Mouse (Mus musculus) cortical plate, adult 2 months (tissue): ENCODE measurements around the gene Atp4b. TPM values are rescaled to one million over a fixed set of nuclear protein-coding genes. Genes with fewer than 3 reads are reported as not detected.

Experiments
- H3K27ac ChIP-seq: fragments of 200-500 bp; 2 replicates; pipeline ENCODE4 v1.5.1; 2012; ENCODE audit warnings: low read length, control low read depth, inconsistent platforms; ENCODE audit not compliant: insufficient read depth
- H3K4me1 ChIP-seq: fragments of 200-500 bp; 2 replicates; pipeline ENCODE4 v1.6.1; 2011; ENCODE audit warnings: low read length; ENCODE audit not compliant: control insufficient read depth, insufficient read depth
- H3K4me3 ChIP-seq: fragments of 200-500 bp; 2 replicates; pipeline ENCODE4 v1.5.1; 2011; ENCODE audit warnings: mild to moderate bottlenecking, low read length, control low read depth; ENCODE audit not compliant: insufficient read depth
- CTCF ChIP-seq: fragments of 200-500 bp; IDR thresholded peaks from 2 replicates; pipeline ENCODE4 v1.5.1; 2011; ENCODE audit warnings: mild to moderate bottlenecking, control low read depth, low read length; ENCODE audit not compliant: insufficient read depth; ENCODE audit errors: extremely low read depth
- POLR2A ChIP-seq: fragments of 200-500 bp; IDR thresholded peaks from 2 replicates; pipeline ENCODE4 v1.6.1; 2011; ENCODE audit warnings: mild to moderate bottlenecking, low read length, control low read depth; ENCODE audit not compliant: insufficient read depth; ENCODE audit errors: extremely low read depth
- polyA plus RNA-seq: library from polyadenylated mRNA; depleted of rRNA; stranded (reverse); fragments of >200 nt; gene quantifications from 2 replicates; pipeline ENCODE4 v1.2.3, GENCODE M21; 2012

Atp4b gene
- polyA plus RNA-seq, 1 experiment: not detected

DNA sequence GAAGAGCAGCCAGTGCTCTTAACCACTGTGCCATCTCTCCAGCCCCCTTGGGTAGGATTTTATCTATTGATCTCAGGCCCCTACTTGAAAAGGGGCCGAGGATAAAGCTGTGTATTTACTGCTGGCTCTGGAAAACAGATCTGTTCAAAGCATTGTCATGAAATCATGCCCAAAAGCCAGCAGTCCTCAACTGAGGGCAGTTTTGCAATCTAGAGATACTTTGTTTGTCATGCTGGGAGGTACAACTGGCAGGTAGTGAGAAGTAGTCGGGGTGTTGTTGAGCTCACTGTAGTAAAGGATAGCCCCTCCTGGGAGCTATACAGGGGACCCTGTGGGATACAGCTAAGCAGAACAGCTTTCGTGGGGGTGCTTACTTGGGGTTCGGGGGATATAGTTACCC, 42.7 kb downstream of the Atp4b start:
- no peak for TF ChIP-seq POLR2A
- no peak for TF ChIP-seq CTCF
- peaks cover 12% of the 10 kb centered on the region for H3K4me1 ChIP-seq
- no peak overlapping the region for H3K4me3 ChIP-seq
- H3K27ac ChIP-seq: no peak overlapping the region

DNA sequence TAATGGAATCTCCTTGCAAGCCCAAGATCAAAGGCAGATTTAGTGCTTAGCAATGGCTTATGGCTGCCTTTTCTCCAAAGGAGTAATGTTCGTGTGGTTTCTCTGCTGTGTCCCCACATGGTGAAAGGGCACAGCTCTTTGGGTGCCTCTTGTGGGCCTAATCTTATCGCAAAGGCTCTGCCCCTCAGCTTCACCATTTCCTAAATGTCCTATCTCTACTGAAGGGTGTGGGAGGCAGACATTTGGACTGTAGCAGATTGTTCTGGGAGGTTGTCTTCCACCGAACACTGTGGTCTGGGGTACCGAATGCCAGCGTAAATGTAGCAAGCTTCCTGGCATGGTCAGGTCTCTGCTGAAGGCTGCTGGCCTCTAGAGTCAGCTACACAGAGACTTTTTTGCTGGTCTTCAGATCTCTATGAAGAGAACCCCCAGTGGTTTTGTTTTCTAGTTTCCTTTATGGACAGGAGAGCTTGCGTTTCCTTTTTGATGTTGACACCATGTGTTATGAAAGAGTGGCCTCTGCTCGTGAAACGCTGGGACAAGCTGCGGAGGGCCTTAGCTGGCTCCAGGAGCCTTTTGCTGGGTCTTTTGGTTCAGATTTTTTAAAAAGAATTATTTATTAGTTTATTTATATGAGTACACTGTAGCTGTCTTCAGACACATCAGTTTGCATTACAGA, 43.3 kb downstream of the Atp4b start:
- Histone ChIP-seq H3K4me1 (peaks cover 12% of the 10 kb centered on the region), H3K4me3 (no peak overlapping the region), H3K27ac (no peak overlapping the region)
- no peak for TF ChIP-seq CTCF
- TF ChIP-seq POLR2A: no peak

DNA sequence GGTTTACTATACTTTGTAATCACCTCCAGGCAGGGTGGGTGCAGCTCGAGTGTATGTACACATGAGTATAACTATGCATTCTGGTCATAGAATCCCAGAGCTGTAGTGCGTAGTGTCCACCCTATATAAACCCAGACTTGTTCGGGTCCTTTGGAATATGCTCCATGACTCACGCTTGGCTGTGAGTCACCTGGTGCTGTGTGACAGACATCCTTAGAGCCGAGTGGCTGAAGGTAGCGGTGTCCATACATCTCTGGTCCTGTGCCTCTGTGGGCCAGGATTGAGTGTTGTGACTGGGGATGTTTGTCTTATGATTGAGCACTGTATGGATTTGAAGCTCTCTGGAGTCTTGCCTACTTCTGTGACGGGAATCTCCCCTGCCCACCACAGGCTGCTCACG, 44.0 kb downstream of the Atp4b start:
- Histone ChIP-seq H3K4me1 (peaks cover 12% of the 10 kb centered on the region), H3K4me3 (no peak overlapping the region), H3K27ac (no peak overlapping the region)
- TF ChIP-seq POLR2A (no peak), CTCF (no peak)

DNA sequence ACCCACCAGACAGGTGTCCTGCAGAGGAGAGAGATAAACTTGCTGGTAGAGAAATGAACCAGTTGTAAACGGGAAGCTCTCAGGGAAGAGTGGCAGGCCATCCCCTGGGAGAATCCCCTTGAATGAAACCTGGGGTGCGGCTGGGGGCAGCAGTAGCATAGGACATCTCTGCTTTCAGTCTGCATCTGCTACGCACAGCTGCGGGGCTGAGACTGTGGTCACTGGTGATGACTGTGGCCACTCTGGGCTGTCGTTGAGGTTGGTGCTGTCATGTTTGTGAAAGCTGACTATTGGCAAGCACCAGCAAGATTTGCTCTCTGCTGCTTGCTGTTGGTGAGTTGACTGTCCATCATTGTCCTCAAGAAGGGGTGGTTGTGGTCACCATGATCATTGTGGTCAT, 45.0 kb downstream of the Atp4b start:
- Histone ChIP-seq H3K4me3 (no peak overlapping the region), H3K27ac (no peak overlapping the region), H3K4me1 (peaks cover 12% of the 10 kb centered on the region)
- TF ChIP-seq POLR2A (no peak), CTCF (no peak)

DNA sequence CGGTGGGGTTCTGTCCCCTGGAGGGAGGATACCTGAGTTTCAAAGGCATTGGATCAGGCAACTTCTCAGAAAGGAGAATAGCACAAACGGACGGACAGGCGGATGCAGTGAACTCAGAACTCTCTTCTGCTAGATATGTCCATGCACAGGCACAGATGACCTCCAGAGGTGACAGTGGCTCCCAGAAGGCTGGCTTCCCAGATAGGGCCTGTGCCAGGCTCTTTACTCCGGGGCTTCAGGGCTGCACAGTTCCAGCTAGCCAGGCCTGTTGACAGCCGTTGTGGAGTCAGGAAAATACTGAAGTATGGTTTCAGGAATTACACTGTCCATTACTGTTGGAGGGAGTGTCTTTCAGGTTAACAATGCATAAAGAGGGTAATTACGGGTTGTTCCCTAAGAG, 46.6 kb downstream of the Atp4b start:
- Histone ChIP-seq H3K27ac (no peak overlapping the region), H3K4me1 (peaks cover 12% of the 10 kb centered on the region), H3K4me3 (no peak overlapping the region)
- TF ChIP-seq CTCF: no peak
- TF ChIP-seq POLR2A: no peak

DNA sequence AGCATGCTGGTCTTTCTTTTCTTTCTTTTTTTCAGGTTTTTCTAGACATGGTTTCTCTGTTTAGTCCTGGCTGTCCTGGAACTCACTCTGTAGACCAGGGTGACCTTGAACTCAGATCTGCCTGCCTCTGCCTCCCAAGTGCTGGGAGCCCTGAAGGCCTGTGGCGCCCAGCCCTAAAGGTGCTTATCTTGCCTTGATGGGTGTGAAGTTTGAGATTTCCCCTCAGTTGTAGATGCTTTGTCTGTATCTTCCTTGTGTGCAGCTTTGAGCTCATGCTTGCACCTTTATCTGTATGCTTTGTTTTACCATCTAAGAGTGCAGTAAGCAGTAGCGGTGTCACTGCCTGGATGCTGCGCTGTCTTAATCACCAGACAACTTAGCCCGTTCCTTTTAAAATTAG, 53.5 kb downstream of the Atp4b start:
- no peaks in the 10 kb centered on the region; the same call in none of the 2 replicates for H3K4me1 ChIP-seq

DNA sequence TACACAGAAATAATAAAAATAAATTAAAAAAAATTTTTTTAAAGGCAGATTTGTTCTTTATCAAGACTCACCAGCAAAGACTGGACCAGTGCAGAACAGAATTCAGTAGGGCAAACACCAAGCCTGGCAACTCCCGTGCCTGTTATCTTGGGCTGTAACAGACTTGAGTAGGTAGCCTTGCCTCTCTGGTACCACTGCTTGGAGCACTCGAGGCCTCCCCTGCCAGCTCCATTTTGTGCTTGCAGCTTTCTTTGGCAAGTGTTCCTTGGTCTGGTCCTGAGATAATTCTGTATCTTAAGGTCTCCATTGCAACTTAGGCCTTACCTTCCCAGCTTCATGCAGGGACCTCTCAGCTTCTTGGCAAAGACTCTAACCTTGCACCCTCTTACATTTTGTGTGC, 54.3 kb downstream of the Atp4b start:
- Histone ChIP-seq H3K4me3 (no peak overlapping the region), H3K27ac (no peak overlapping the region), H3K4me1 (no peaks in the 10 kb centered on the region; the same call in none of the 2 replicates)
- no peak for TF ChIP-seq CTCF
- TF ChIP-seq POLR2A: no peak

More for the DNA sequence above, 53.5 kb downstream of the Atp4b start:
- Histone ChIP-seq H3K27ac (no peak overlapping the region), H3K4me3 (no peak overlapping the region)
- TF ChIP-seq POLR2A (no peak), CTCF (no peak)

DNA sequence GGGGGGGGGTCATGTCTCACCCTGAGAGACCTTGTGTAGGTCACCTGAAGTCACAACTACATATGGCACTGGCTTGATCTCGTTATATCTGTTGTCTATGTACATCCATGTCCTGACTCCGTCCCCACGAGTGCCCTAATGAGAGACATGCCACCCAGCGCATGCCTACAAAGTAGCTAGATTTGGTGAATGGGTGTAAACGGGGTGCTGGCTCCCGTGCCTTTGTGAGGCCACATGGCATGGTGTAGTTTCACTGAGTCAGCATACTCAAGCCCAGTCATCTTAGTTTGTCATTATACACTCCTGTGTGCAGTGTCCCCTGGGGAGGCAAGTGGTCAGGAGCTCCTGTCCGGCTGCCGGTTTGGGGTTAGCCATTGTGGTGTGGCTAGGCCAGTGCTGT, 56.0 kb downstream of the Atp4b start:
- Histone ChIP-seq H3K27ac (no peak overlapping the region), H3K4me3 (no peak overlapping the region), H3K4me1 (no peaks in the 10 kb centered on the region; the same call in none of the 2 replicates)
- no peak for TF ChIP-seq POLR2A
- TF ChIP-seq CTCF: no peak

DNA sequence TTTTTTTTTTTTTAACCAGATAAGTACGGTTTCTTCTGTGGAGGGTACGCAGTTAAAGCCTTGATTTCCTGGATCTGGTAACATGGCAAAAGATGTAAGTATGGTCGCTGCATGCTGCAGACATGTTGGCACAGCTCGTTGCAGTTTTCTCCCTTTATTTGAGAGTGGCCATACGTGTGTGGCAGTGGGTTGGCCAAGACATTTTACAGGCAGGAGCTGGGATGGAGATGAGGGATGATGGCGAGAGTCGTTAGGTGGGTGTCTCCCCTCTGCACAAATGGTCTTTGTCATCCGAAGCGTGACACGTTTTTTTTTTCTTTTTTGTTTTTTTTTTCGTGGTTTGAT, 57.0 kb downstream of the Atp4b start:
- Histone ChIP-seq H3K4me1 (no peaks in the 10 kb centered on the region; the same call in 1 of the 2 replicates), H3K4me3 (peak overlapping the region; percentile 68), H3K27ac (no peak overlapping the region)
- TF ChIP-seq CTCF (no peak), POLR2A (no peak)

DNA sequence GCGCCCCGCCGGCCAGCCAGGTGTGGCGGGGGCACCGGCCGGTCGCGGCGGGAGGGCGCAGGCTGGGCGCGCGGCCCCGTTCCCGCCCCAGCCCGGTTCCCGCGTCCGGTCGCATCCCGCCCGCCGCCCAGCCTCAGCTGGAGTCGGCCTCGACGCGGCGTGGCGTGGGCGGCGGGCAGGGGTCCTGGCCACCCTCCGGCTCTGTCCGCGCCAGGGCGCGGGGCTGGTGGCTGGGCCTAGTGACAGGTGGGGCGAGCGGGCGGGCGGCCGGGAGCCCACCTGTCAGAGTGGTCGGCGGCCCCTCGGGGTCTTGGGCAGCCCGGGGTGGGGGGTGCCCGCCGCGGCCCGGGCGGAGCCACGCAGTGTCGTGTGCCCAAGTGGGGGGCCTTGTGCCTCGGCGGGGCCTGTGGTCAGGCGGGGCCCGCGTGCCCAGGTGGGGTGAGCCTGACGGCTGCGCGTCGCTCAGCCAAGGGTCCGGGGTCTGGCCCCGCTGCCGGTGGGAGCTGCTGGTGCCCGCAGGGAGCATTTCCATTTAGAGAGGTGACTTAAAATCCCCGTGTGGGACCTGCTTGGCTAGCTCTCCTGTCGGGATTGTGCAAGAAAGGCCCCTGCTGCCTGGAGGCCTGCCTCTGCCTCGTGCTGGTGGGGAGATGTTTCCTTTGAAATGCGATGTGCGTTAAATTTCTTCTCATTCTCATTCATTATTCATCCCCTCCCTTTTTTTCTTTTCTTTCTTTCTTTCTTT, 57.6 kb downstream of the Atp4b start:
- H3K4me3 ChIP-seq: peak overlapping the region; percentile 68
- H3K4me1 ChIP-seq: no peaks in the 10 kb centered on the region; the same call in 1 of the 2 replicates
- TF ChIP-seq CTCF (no peak), POLR2A (no peak)
- no peak overlapping the region for H3K27ac ChIP-seq
